Mouse (Mus musculus): ENCODE results near the gene Dhx35.

Gene Dhx35

DNA sequence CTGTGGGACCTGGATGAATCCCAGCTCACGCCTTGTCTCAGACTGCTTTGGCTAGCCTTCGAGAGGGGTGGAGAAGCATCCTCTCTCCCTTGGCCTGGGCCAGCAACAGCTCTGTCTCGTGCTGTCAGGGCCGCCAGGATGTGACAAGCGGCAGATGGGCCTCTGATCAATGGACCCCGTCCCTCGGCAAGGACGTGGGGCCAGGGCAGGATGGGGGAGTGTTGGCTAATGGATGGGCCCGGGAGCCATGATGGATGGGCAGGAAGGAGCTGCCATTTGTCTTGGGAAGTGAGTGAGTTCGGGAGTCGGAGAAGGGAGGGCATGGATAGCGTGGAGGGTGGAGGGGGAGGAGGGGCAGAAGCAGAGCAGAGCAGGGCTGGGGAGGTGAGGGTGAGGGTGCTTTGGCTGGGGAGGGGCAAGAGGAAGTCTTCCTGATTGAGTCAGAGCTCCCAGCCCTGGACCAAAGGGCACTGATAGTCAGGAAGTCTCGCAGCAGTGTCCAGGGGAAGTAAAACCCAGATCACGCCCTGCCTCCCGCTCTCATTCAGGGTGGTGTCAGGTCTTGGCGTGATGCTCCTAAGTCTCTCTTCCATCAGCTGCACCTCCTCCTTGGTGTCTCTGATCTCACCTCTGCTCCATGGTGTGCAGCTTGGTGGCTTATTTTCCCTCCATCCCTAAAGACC, 98.7 kb downstream of the Dhx35 start:
- no peak for DNase-seq (ENCODE audit: low spot score)

DNA sequence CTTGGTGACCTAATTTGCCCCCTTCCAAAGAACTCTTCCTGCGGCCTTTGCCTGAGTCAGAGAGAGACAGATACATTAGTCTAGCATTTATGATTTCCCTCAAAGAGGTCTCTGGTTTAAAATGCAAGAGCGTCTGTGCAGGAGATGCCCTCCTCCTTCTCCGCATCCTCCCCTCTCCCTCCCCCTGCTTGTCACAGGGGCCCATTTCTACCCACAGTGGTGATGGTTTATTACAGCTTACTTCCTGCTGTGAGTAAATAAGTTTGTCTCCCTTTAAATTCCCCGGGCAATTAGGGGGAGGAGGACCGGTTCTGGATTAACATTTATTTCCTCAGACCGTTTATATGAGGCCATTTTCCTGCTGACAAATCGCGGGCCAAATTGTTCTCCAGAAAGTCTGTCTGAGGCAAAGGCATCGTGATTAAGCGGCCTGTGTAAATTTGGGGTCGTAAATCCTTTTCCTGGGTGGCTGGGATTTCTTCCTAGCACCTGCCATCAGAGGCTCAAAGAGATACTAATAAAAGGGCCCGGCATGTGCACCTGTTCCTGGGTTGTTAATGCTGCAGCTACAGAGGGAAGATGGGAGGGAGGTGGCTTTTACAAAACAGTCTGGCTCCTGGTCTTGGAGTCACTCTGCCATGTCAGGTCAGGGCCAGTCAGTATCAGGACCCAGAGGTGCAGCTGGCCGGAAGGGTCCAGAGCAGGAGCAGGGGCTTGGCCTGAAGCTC, 104.0 kb downstream of the Dhx35 start:
- no peak for DNase-seq (ENCODE audit: low spot score)

Measured in urinary bladder, postnatal 14 days (tissue).